Mouse (Mus musculus): Measurements from ENCODE around the gene Gprin2. TPM values are rescaled to one million over a fixed set of nuclear protein-coding genes. Genes with fewer than 3 reads are reported as not detected.
A peak's percentile ranks its signal among the peaks of the same experiment; 100 is the strongest.

Gene Gprin2
- polyA plus RNA-seq, 1 experiment from 2014 or later: 0.20 TPM

DNA sequence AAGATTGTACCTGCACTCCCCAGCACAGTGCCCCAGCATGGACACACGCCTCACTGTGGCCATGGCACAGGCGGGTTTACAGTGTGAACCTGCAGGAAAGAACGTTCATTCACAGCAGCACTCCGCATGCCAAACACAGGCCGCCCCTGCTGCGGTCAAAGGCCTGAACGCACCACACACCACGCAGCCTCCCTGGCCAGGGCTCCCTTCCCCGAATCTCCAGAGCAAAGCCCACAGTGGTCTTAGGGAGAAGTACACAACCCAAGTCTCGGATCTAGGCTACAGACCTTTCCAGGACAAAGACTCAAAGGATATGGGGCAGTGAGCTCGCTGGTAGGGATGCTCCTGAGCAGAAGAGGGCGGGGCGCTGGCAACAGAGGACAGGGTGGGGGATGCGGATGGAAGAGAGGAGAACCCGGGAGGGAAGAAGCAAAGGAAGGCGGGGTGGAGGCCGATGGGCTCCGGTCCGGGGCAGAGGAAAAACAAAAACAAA, 669 bp downstream of the Gprin2 start:
- H3K9me3 ChIP-seq (ENCODE audit: control insufficient read depth, low read length): no peaks in the 10 kb centered on the region
- H3K27ac ChIP-seq (replicated peaks in 1 of 2; ENCODE audit: control insufficient read depth in 1 of 2, insufficient read depth in 1 of 2, low read depth in 2 of 2, low read length in 2 of 2): no peak overlapping the region
- H3K9ac ChIP-seq (ENCODE audit: low read length): peak overlapping the region; percentile 71
- H3K27me3 ChIP-seq (ENCODE audit: control insufficient read depth, insufficient read depth, low read length): peaks cover 28% of the 10 kb centered on the region
- peak overlapping the region; percentile 66 to 84 for H3K4me3 ChIP-seq (ENCODE audit: control insufficient read depth in 1 of 2, insufficient read depth in 1 of 2, low read depth in 1 of 2, low read length in 2 of 2)
- H3K4me1 ChIP-seq (ENCODE audit: control insufficient read depth in 2 of 2, insufficient read depth in 2 of 2, low read length in 2 of 2): peaks cover 5 to 8% of the 10 kb centered on the region in 2 experiments; a peak in 3 of 4 replicates
- H3K36me3 ChIP-seq (ENCODE audit: control insufficient read depth, insufficient read depth, low read length): no peaks in the 10 kb centered on the region
- 0 out of 2 replicates have a peak, but pooled peaks have one; percentile 23 for ATAC-seq (ENCODE audit: insufficient number of reproducible peaks, insufficient read depth, low FRiP score, low read depth)
- peak overlapping the region; percentile 99 for H3K4me2 ChIP-seq (ENCODE audit: low read length)
- 10% methylated on average over 19 of the region's 19 CpGs for WGBS

GRCm38 (mm10) chr14:34196706-34197105, 4.7 kb downstream of the Gprin2 start:
- Histone ChIP-seq H3K27me3 (ENCODE audit: control insufficient read depth, insufficient read depth, low read length) (peaks cover 13% of the 10 kb centered on the region), H3K27ac (replicated peaks in 1 of 2; ENCODE audit: control insufficient read depth in 1 of 2, insufficient read depth in 1 of 2, low read depth in 2 of 2, low read length in 2 of 2) (no peak overlapping the region), H3K4me3 (ENCODE audit: control insufficient read depth in 1 of 2, insufficient read depth in 1 of 2, low read depth in 1 of 2, low read length in 2 of 2) (no peak overlapping the region), H3K4me2 (ENCODE audit: low read length) (no peak overlapping the region), H3K9ac (ENCODE audit: low read length) (no peak overlapping the region), H3K36me3 (ENCODE audit: control insufficient read depth, insufficient read depth, low read length) (no peaks in the 10 kb centered on the region), H3K4me1 (ENCODE audit: control insufficient read depth in 2 of 2, insufficient read depth in 2 of 2, low read length in 2 of 2) (peaks cover 10 to 11% of the 10 kb centered on the region in 2 experiments; a peak in 3 of 4 replicates), H3K9me3 (ENCODE audit: control insufficient read depth, low read length) (no peaks in the 10 kb centered on the region)
- ATAC-seq (ENCODE audit: insufficient number of reproducible peaks, insufficient read depth, low FRiP score, low read depth): no peak
- 55% methylated on average over 4 of the region's 4 CpGs for WGBS

GRCm38 (mm10) chr14:34195466-34195865, 6.0 kb downstream of the Gprin2 start:
- Histone ChIP-seq H3K9me3 (ENCODE audit: control insufficient read depth, low read length) (no peaks in the 10 kb centered on the region), H3K4me2 (ENCODE audit: low read length) (no peak overlapping the region), H3K9ac (ENCODE audit: low read length) (no peak overlapping the region), H3K4me1 (ENCODE audit: control insufficient read depth in 2 of 2, insufficient read depth in 2 of 2, low read length in 2 of 2) (peaks cover 7 to 11% of the 10 kb centered on the region in 2 experiments; a peak in 2 of 4 replicates), H3K27ac (replicated peaks in 1 of 2; ENCODE audit: control insufficient read depth in 1 of 2, insufficient read depth in 1 of 2, low read depth in 2 of 2, low read length in 2 of 2) (no peak overlapping the region), H3K36me3 (ENCODE audit: control insufficient read depth, insufficient read depth, low read length) (no peaks in the 10 kb centered on the region), H3K4me3 (ENCODE audit: control insufficient read depth in 1 of 2, insufficient read depth in 1 of 2, low read depth in 1 of 2, low read length in 2 of 2) (no peak overlapping the region), H3K27me3 (ENCODE audit: control insufficient read depth, insufficient read depth, low read length) (peaks cover 12% of the 10 kb centered on the region)
- WGBS: 89% methylated on average over 15 of the region's 15 CpGs
- ATAC-seq (ENCODE audit: insufficient number of reproducible peaks, insufficient read depth, low FRiP score, low read depth): no peak

- no peak overlapping the region for H3K4me2 ChIP-seq (ENCODE audit: low read length)
- H3K9ac ChIP-seq (ENCODE audit: low read length): no peak overlapping the region
- H3K27ac ChIP-seq (replicated peaks in 1 of 2; ENCODE audit: control insufficient read depth in 1 of 2, insufficient read depth in 1 of 2, low read depth in 2 of 2, low read length in 2 of 2): no peak overlapping the region
- peaks cover 7 to 11% of the 10 kb centered on the region in 2 experiments; a peak in 2 of 4 replicates for H3K4me1 ChIP-seq (ENCODE audit: control insufficient read depth in 2 of 2, insufficient read depth in 2 of 2, low read length in 2 of 2)
- 76% methylated on average over 4 of the region's 4 CpGs for WGBS
- ATAC-seq (ENCODE audit: insufficient number of reproducible peaks, insufficient read depth, low FRiP score, low read depth): no peak
- no peaks in the 10 kb centered on the region for H3K27me3 ChIP-seq (ENCODE audit: control insufficient read depth, insufficient read depth, low read length)
- no peak overlapping the region for H3K4me3 ChIP-seq (ENCODE audit: control insufficient read depth in 1 of 2, insufficient read depth in 1 of 2, low read depth in 1 of 2, low read length in 2 of 2)
- H3K36me3 ChIP-seq (ENCODE audit: control insufficient read depth, insufficient read depth, low read length): no peaks in the 10 kb centered on the region
- no peaks in the 10 kb centered on the region for H3K9me3 ChIP-seq (ENCODE audit: control insufficient read depth, low read length)
These were observed 7.6 kb downstream of the Gprin2 start for GRCm38 (mm10) chr14:34193879-34194278.

DNA sequence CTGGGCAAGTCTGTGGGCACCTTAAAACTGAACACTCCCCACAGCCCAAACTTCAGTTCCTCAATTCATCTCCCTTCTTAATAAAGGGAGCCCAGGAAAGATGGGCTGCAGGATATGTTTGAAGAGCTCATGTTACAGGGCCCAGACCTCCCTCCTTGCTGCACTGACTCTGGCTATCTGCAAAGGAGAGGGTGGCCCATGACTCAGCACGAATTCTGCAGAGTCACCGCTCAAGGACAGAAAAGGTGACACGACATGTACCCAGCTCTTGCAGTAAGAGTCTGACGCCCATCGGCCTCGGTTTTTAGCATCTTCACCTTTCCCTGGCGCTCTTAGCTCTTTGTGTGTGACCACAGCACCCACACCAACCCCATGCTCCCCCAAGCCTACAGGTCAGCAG, 11.1 kb downstream of the Gprin2 start:
- Histone ChIP-seq H3K27me3 (ENCODE audit: control insufficient read depth, insufficient read depth, low read length) (no peaks in the 10 kb centered on the region), H3K9me3 (ENCODE audit: control insufficient read depth, low read length) (no peaks in the 10 kb centered on the region), H3K4me2 (ENCODE audit: low read length) (no peak overlapping the region), H3K4me1 (ENCODE audit: control insufficient read depth in 2 of 2, insufficient read depth in 2 of 2, low read length in 2 of 2) (peaks cover 4 to 5% of the 10 kb centered on the region in 2 experiments; a peak in 2 of 4 replicates), H3K27ac (replicated peaks in 1 of 2; ENCODE audit: control insufficient read depth in 1 of 2, insufficient read depth in 1 of 2, low read depth in 2 of 2, low read length in 2 of 2) (no peak overlapping the region), H3K9ac (ENCODE audit: low read length) (no peak overlapping the region), H3K4me3 (ENCODE audit: control insufficient read depth in 1 of 2, insufficient read depth in 1 of 2, low read depth in 1 of 2, low read length in 2 of 2) (no peak overlapping the region), H3K36me3 (ENCODE audit: control insufficient read depth, insufficient read depth, low read length) (no peaks in the 10 kb centered on the region)
- 49% methylated on average over 7 of the region's 7 CpGs for WGBS
- no peak for ATAC-seq (ENCODE audit: insufficient number of reproducible peaks, insufficient read depth, low FRiP score, low read depth)

DNA sequence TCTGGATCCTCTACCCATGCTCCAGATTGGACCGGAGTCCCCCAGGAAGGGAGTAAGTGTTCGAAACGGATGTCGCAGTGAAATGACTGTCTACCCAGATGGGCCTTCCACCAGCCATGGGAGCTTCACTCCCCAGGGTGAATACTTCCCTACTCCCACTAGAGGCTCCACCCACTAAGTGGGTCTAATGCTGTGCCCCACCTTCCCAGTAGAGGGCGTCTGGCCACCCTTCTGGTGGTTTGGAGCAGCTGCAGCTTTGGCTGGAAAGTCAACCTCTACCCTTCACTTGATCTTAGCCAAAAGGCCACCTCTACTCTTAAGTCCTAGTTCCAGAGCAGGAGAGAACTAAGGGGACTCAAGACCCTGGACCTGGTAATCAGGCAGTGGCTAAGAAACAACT, 12.8 kb downstream of the Gprin2 start:
- 68% methylated on average over 5 of the region's 5 CpGs for WGBS
- no peaks in the 10 kb centered on the region for H3K9me3 ChIP-seq (ENCODE audit: control insufficient read depth, low read length)
- no peaks in the 10 kb centered on the region for H3K27me3 ChIP-seq (ENCODE audit: control insufficient read depth, insufficient read depth, low read length)
- H3K27ac ChIP-seq (replicated peaks in 1 of 2; ENCODE audit: control insufficient read depth in 1 of 2, insufficient read depth in 1 of 2, low read depth in 2 of 2, low read length in 2 of 2): no peak overlapping the region
- no peak overlapping the region for H3K4me2 ChIP-seq (ENCODE audit: low read length)
- H3K4me3 ChIP-seq (ENCODE audit: control insufficient read depth in 1 of 2, insufficient read depth in 1 of 2, low read depth in 1 of 2, low read length in 2 of 2): no peak overlapping the region
- H3K4me1 ChIP-seq (ENCODE audit: control insufficient read depth in 2 of 2, insufficient read depth in 2 of 2, low read length in 2 of 2): peaks cover 4 to 5% of the 10 kb centered on the region in 2 experiments; a peak in 2 of 4 replicates
- H3K36me3 ChIP-seq (ENCODE audit: control insufficient read depth, insufficient read depth, low read length): no peaks in the 10 kb centered on the region
- no peak for ATAC-seq (ENCODE audit: insufficient number of reproducible peaks, insufficient read depth, low FRiP score, low read depth)
- H3K9ac ChIP-seq (ENCODE audit: low read length): no peak overlapping the region

DNA sequence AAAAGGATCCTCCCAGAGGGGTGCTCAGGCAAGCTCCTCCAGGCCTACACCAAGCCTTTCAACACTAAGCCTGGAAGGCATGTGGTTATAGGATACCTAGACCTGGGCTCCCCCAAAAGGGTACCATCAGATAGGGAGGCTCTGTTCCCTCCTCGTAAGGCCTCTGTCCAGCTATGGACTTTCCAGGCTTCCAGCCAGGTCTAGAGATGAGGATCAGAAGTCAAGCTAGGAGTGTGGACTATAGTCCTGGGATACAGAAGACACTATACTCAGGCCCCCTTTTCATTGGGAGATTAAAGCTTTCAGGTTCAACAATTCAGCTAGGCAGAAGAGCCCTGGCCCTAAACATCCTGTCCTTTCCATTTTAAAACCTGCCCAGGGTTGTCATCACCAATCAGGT, 18.4 kb downstream of the Gprin2 start:
- Histone ChIP-seq H3K4me1 (ENCODE audit: control insufficient read depth in 2 of 2, insufficient read depth in 2 of 2, low read length in 2 of 2) (no peaks in the 10 kb centered on the region), H3K9me3 (ENCODE audit: control insufficient read depth, low read length) (peaks cover 6% of the 10 kb centered on the region; the same call in 1 of the 2 replicates), H3K4me2 (ENCODE audit: low read length) (no peak overlapping the region), H3K4me3 (ENCODE audit: control insufficient read depth in 1 of 2, insufficient read depth in 1 of 2, low read depth in 1 of 2, low read length in 2 of 2) (no peak overlapping the region), H3K27ac (replicated peaks in 1 of 2; ENCODE audit: control insufficient read depth in 1 of 2, insufficient read depth in 1 of 2, low read depth in 2 of 2, low read length in 2 of 2) (no peak overlapping the region), H3K36me3 (ENCODE audit: control insufficient read depth, insufficient read depth, low read length) (no peaks in the 10 kb centered on the region), H3K9ac (ENCODE audit: low read length) (no peak overlapping the region), H3K27me3 (ENCODE audit: control insufficient read depth, insufficient read depth, low read length) (no peaks in the 10 kb centered on the region)
- no peak for ATAC-seq (ENCODE audit: insufficient number of reproducible peaks, insufficient read depth, low FRiP score, low read depth)
- WGBS: 62% methylated on average over 1 of the region's 1 CpGs

DNA sequence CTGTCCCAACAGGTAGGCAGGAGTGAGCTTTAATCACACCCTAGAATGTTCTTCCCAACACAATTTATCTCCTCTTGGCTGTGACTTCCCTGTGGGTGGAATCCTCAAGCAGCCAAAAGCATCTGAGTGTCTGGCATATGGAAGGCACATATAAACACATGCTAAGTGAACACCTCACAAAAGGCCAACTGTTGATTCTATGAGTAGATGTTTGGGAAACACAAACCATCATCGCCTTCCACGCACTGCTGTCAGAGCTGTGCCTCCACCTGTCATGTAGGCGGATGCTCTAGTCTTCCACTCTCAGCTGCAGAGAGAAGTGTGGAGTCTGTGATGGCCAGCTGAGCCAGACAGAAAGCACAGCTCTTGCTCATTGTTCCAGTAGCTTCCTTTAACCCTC, 22.1 kb downstream of the Gprin2 start:
- no peak for ATAC-seq (ENCODE audit: insufficient number of reproducible peaks, insufficient read depth, low FRiP score, low read depth)
- no peak overlapping the region for H3K4me3 ChIP-seq (ENCODE audit: control insufficient read depth in 1 of 2, insufficient read depth in 1 of 2, low read depth in 1 of 2, low read length in 2 of 2)
- WGBS: 85% methylated on average over 3 of the region's 3 CpGs
- peaks cover 6% of the 10 kb centered on the region; the same call in 1 of the 2 replicates for H3K9me3 ChIP-seq (ENCODE audit: control insufficient read depth, low read length)
- no peak overlapping the region for H3K27ac ChIP-seq (replicated peaks in 1 of 2; ENCODE audit: control insufficient read depth in 1 of 2, insufficient read depth in 1 of 2, low read depth in 2 of 2, low read length in 2 of 2)
- H3K9ac ChIP-seq (ENCODE audit: low read length): no peak overlapping the region
- no peak overlapping the region for H3K4me2 ChIP-seq (ENCODE audit: low read length)
- no peaks in the 10 kb centered on the region for H3K27me3 ChIP-seq (ENCODE audit: control insufficient read depth, insufficient read depth, low read length)
- H3K36me3 ChIP-seq (ENCODE audit: control insufficient read depth, insufficient read depth, low read length): no peaks in the 10 kb centered on the region
- peaks cover 0 to 1% of the 10 kb centered on the region in 2 experiments; a peak in 1 of 4 replicates for H3K4me1 ChIP-seq (ENCODE audit: control insufficient read depth in 2 of 2, insufficient read depth in 2 of 2, low read length in 2 of 2)

Measured in heart, embryonic 14.5 days (tissue).